Mouse (Mus musculus) lung, adult 2 months (tissue): ENCODE results near the gene Tpx2. TPM values are rescaled to one million over a fixed set of nuclear protein-coding genes. Genes with fewer than 3 reads are reported as not detected.

Experiments used
- DNase-seq: peaks from one replicate; pipeline ENCODE4 v3.0.0; 2022
- H3K4me1 ChIP-seq: fragments of 200-500 bp; 2 replicates; pipeline ENCODE4 v1.6.1; 2011; ENCODE audit warnings: low read length; ENCODE audit not compliant: control insufficient read depth, insufficient read depth
- H3K4me3 ChIP-seq: fragments of 200-500 bp; replicated peaks from 2 replicates; pipeline ENCODE3; 2011; ENCODE audit warnings: low read depth, mild to moderate bottlenecking, control low read depth, low read length; ENCODE audit errors: extremely low read depth
- CTCF ChIP-seq: fragments of 200-500 bp; IDR thresholded peaks from 2 replicates; pipeline ENCODE4 v1.5.1; 2011; ENCODE audit warnings: mild to moderate bottlenecking, low read length, control low read depth; ENCODE audit not compliant: insufficient read depth
- POLR2A ChIP-seq: fragments of 200-500 bp; IDR thresholded peaks from 2 replicates; pipeline ENCODE4 v1.6.1; 2011; ENCODE audit warnings: low read depth, mild to moderate bottlenecking, control low read depth, low read length, borderline replicate concordance; ENCODE audit errors: extremely low read depth
- WGBS: fragments of 180-500 bp; shearing (Covaris S2); methylation state at CpG from one replicate; pipeline ENCODE4 v1.1.7; 2018; 5-methylcytosine and 5-hydroxymethylcytosine counted together
- polyA plus RNA-seq: library from polyadenylated mRNA; depleted of rRNA; stranded (reverse); fragments of >200 nt; gene quantifications from 2 replicates; pipeline ENCODE4 v1.2.3, GENCODE M21; 2012; rRNA removed

Gene Tpx2
- 0.63 and 0.77 TPM in 2 replicates for polyA plus RNA-seq

GRCm38 (mm10) chr2:152847815-152848302 is at the start of gene Tpx2:
Gene Tpx2, plus strand, starts transcription at chr2:152847964.
- under 1% methylated on average over 34 of the region's 34 CpGs for WGBS
- DNase-seq, result peak; percentile 93
- peak within 1 kb of the TSS; percentile 97 for H3K4me3 ChIP-seq
- TF ChIP-seq POLR2A, result no peak
- TF ChIP-seq CTCF, result no peak
- H3K4me1 ChIP-seq, result no peaks in the 10 kb centered on the region

DNA sequence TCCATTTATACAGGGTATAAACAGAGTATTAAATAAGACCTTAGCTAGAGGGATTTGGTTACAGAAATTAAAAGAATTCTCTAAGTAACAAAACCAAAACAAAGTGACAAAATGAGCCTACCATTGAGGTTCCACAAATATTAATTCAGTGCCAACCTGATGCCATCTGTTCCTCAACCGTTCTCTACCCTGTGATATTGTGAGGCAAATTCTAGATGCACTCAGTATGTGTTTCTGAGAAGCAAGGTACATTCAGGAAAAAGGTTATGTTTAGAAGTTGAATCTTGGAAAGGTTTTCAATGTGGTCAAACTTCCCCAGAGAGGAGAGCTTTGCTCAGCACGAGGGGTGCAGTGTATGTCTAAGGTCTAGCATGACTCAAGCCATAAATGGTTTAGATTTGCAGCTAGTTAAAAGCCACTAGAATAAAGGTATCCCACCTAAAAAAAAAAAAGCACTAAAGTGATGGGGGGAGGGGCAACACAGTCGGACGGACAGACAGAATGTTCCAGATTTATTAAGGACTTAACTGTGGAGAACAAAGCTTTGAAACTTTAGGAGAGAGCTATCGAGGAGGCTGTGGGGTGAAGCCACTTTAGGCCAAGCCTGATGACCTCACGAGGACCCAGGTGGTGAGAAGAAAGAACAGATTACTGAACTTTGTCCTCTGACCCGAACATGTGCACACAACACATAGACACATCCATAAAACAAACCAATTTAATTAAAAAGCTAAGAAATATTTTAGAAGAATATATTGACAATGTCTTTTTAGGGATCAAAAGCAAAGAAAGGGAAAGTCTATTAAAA is 47.6 kb upstream of the Tpx2 start:
- Histone ChIP-seq H3K4me3 (no peak overlapping the region), H3K4me1 (peaks cover 28% of the 10 kb centered on the region)
- WGBS, result 65% methylated on average over 7 of the region's 7 CpGs
- no peak for DNase-seq
- TF ChIP-seq CTCF (no peak), POLR2A (no peak)

DNA sequence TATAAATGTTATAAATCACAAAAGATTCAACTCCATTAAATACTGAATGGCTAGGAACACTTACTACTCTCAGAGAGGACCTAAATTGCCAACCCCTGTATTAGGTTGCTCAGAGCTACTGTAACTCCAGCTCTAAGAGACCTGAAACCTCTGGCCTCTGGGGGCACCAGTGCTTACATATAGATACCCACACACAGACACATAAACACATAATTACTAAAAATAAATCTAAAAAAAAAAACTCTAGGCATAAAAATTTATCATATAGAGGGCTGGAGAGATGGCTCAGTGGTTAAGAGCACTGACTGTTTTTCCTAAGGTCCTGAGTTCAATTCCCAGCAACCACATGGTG is 47.0 kb upstream of the Tpx2 start:
- Histone ChIP-seq H3K4me3 (no peak overlapping the region), H3K4me1 (peaks cover 31% of the 10 kb centered on the region)
- TF ChIP-seq POLR2A (no peak), CTCF (no peak)
- DNase-seq, result no peak

DNA sequence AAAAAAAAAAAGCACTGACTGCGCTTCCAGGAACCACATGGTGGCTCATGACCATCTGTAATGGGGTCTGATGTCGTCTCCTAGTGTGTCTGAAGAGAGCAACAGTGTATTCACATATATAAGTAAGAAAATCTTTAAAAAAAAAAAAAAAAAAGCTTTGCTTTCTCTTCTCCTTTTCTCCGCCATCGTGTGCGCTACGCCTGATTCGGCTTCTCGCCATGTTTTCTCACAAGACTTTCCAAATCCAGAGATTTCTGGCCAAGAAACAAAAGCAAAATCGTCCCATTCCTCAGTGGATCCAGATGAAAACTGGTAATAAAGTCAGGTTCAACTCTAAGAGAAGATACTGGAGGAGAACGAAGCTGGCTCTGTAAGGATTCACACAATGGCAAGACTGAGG is 45.5 kb upstream of the Tpx2 start:
- no peak for DNase-seq
- TF ChIP-seq POLR2A (no peak), CTCF (no peak)

GRCm38 (mm10) chr2:152803081-152803480 is 44.7 kb upstream of the Tpx2 start:
- Histone ChIP-seq H3K4me3 (no peak overlapping the region), H3K4me1 (peaks cover 41% of the 10 kb centered on the region)
- DNase-seq, result no peak
- TF ChIP-seq POLR2A, result no peak
- no peak for TF ChIP-seq CTCF
- WGBS, result 85% methylated on average over 5 of the region's 5 CpGs

More for the DNA sequence above, 45.5 kb upstream of the Tpx2 start:
- Histone ChIP-seq H3K4me1 (peaks cover 42% of the 10 kb centered on the region), H3K4me3 (no peak overlapping the region)
- 85% methylated on average over 10 of the region's 10 CpGs for WGBS

DNA sequence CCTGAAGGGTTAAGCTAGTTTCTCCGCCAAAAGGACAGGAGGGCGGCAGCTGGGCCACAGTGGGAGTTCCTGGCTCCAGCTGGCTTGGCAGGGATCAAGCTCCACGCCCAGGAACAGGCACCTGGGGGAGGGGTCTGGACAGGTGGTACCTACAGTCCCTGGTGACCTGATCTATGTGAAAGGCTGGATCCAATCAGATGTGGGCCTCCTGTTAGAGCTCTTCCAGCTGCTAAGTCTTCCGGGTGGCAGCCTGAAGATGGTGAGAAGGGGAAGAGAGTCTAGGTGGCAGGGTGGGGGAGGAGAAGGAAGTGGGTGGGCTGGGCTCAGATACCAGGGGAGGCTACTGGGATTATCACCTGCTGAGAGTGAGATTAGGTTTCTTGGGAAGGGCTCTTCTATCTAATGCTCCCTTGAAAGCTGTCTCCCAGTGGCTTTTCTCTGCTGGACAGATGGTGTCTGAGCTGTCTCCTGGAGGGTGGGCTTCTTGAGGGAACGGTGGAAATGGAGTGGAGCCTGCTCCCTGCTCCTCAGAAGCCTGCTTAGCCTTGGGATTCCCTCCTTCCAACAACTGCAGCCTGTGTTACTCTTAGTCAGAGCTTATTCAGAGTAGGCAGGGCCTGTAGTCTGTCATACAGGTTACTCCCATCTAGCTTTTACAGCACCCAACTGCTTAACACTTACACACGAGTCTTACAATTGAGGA is 43.2 kb upstream of the Tpx2 start:
- Histone ChIP-seq H3K4me1 (peaks cover 38% of the 10 kb centered on the region), H3K4me3 (no peak overlapping the region)
- WGBS, result 15% methylated on average over 6 of the region's 6 CpGs
- TF ChIP-seq POLR2A (no peak), CTCF (no peak)
- no peak for DNase-seq

- WGBS, result 42% methylated on average over 5 of the region's 5 CpGs
- DNase-seq, result no peak
- Histone ChIP-seq H3K4me3 (no peak overlapping the region), H3K4me1 (peaks cover 40% of the 10 kb centered on the region)
- no peak for TF ChIP-seq CTCF
Observed at GRCm38 (mm10) chr2:152805111-152805490, 42.7 kb upstream of the Tpx2 start.

- Histone ChIP-seq H3K4me1 (peaks cover 47% of the 10 kb centered on the region), H3K4me3 (no peak overlapping the region)
- DNase-seq, result peak; percentile 36
- 11% methylated on average over 2 of the region's 2 CpGs for WGBS
- TF ChIP-seq POLR2A (no peak), CTCF (no peak)
Observed at GRCm38 (mm10) chr2:152806037-152806436, 41.7 kb upstream of the Tpx2 start.

DNA sequence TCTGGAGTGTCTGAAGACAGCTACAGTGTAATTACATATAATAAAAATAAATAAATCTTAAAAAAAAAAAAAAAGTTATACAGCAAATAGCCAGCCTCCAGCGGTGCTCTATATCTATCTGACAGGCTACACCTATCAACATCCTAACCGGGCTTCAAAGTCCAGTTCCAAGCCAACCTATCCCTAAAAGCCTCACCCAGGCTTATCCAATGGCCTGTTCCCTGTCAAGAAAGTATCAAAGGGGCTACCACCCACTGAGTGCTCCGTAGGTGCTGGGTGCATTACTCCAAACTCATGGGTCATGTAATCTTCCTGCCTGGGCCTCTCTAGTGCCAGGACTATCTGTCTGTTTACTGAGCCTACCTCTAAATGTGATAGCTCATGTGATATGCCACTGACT is 39.6 kb upstream of the Tpx2 start:
- H3K4me1 ChIP-seq, result peaks cover 60% of the 10 kb centered on the region
- TF ChIP-seq POLR2A (no peak), CTCF (no peak)
- no peak for DNase-seq

More for the DNA sequence above, 39.6 kb upstream of the Tpx2 start:
- WGBS, result 67% methylated on average over 3 of the region's 3 CpGs
- no peak overlapping the region for H3K4me3 ChIP-seq
